Mouse (Mus musculus) hindbrain, embryonic 16.5 days (tissue): Measurements from ENCODE around the gene Usp34. TPM values are rescaled to one million over a fixed set of nuclear protein-coding genes. Genes with fewer than 3 reads are reported as not detected.
A peak's percentile ranks its signal among the peaks of the same experiment; 100 is the strongest.

ENCODE experiments used
- ATAC-seq: fragments of 200-750 bp; cut with Nextera tagmentation; 2 replicates; pipeline ENCODE4 v1.8.0; 2017; ENCODE audit warnings: moderate TSS enrichment, moderate library complexity
- H3K27ac ChIP-seq: fragments of 300-500 bp; sonication (generic); 2 replicates; pipeline ENCODE4 v1.5.1; 2014; ENCODE audit warnings: low read depth, mild to moderate bottlenecking, control low read depth, low read length, moderate library complexity
- H3K27me3 ChIP-seq: fragments of 300-500 bp; sonication (generic); replicated peaks from 2 replicates; pipeline ENCODE4 v1.6.1; 2014; ENCODE audit warnings: low read length; ENCODE audit not compliant: control insufficient read depth, insufficient read depth
- H3K36me3 ChIP-seq: fragments of 300-500 bp; sonication (generic); 2 replicates; pipeline ENCODE4 v1.6.1; 2014; ENCODE audit warnings: mild to moderate bottlenecking, low read length, moderate library complexity, mixed read lengths; ENCODE audit not compliant: control insufficient read depth, insufficient read depth
- H3K4me1 ChIP-seq: fragments of 300-500 bp; sonication (generic); 2 replicates; pipeline ENCODE4 v1.6.1; 2014; ENCODE audit warnings: low read depth, low read length; ENCODE audit not compliant: control insufficient read depth, insufficient read depth
- H3K4me2 ChIP-seq: fragments of 300-500 bp; sonication (generic); 2 replicates; pipeline ENCODE4 v1.6.1; 2014; ENCODE audit warnings: mild to moderate bottlenecking, low read length, control low read depth, moderate library complexity
- H3K4me3 ChIP-seq: fragments of 300-500 bp; sonication (generic); 2 replicates; pipeline ENCODE4 v1.5.1; 2014; ENCODE audit warnings: mild to moderate bottlenecking, low read length, control low read depth, moderate library complexity
- H3K9ac ChIP-seq: fragments of 300-500 bp; sonication (generic); 2 replicates; pipeline ENCODE4 v1.6.1; 2014; ENCODE audit warnings: low read depth, mild to moderate bottlenecking, control low read depth, low read length, moderate library complexity
- H3K9me3 ChIP-seq: fragments of 300-500 bp; sonication (generic); 2 replicates; pipeline ENCODE4 v1.6.1; 2014; ENCODE audit warnings: mild to moderate bottlenecking, low read length, moderate library complexity; ENCODE audit not compliant: control insufficient read depth
- WGBS: fragments of 180-500 bp; shearing (Covaris S2); extraction: QIAGEN DNeasy Blood & Tissue Kit; methylation state at CpG from one replicate; pipeline ENCODE4 v1.1.7; 2014; 5-methylcytosine and 5-hydroxymethylcytosine counted together
- polyA plus RNA-seq: library from polyadenylated mRNA; unstranded; fragments of >200 nt; fragmentation: Nextera tagmentation; extraction: Ambion mirVana; gene quantifications from 2 replicates; pipeline ENCODE4 v1.2.1, GENCODE M21; 2015

Usp34 gene
- 26.3 and 27.1 TPM in 2 replicates for polyA plus RNA-seq

DNA sequence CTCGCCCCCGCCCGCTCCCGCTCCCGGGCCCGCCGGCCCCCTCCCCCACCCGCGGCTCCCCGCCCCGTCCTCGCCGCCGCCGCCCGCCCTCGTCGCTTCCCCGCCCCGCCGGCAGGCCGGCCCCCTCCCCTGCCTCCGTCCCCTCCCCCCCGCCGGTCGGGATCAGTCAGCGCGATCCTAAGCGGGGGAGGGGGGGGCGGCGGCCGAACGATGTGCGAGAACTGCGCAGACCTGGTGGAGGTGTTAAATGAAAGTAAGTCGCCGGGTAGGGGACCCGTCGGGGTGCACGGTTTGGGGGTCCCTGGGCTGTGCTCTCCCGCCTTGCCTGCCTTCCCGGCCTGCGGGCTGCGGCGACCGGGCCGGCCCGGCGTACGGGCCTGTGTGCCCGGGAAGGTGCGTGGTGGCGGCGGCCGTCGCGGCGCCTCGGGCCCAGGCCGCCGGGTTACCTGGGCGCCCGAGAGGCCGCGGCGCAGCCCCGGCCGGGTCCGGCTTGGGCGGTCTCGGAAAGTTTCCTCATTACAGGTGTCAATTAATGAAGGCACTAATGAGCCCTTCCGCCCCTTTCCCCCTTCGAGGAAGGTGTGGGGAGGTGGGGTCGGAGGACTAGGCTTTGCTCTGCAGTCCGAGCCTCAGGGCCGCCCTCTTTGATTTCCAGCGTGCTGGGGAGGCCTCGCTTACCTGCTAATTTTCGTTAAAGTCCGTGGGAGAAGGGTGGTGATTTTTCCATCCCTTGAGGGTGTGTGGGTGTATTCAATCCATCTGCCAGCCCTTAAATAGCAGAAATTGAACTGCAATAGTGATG lies at the start of gene Usp34:
TSS of gene Usp34 (plus strand) at position 132 of the 802 bp plus-strand sequence.
- under 1% methylated on average over 45 of the region's 80 CpGs for WGBS

DNA sequence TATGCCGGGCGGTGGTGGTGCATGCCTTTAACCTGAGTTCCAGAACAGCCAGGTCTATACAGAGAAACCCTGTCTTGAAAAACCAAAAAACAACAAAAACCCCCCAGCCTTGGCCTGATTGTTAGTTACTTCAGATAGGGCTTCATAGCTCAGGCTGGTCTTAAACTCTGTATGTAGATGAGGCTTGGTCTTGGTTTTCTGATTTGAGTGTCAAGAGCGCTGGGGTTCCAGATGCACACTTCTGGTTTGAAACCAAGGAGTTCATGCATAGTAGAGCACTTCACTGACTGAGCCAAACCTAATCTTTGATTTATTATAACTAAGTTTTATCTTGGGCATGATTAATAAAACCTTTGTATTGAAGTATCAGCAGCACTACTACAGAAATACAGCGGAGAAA lies 47.6 kb upstream of the Usp34 start:
- Histone ChIP-seq H3K9me3 (no peaks in the 10 kb centered on the region), H3K4me3 (no peak overlapping the region), H3K36me3 (peaks cover 2% of the 10 kb centered on the region; the same call in 1 of the 2 replicates), H3K4me2 (no peak overlapping the region), H3K9ac (no peak overlapping the region), H3K27ac (no peak overlapping the region), H3K27me3 (no peaks in the 10 kb centered on the region), H3K4me1 (peaks cover 7% of the 10 kb centered on the region)
- ATAC-seq = no peak
- WGBS = 90% methylated on average over 4 of the region's 4 CpGs

More for the DNA sequence above, at the start of gene Usp34:
- H3K9me3 ChIP-seq = no peaks in the 10 kb centered on the region
- peak within 1 kb of the TSS; percentile 95 for H3K4me3 ChIP-seq
- peak within 1 kb of the TSS; percentile 65 for H3K4me2 ChIP-seq
- H3K27me3 ChIP-seq = no peaks in the 10 kb centered on the region
- H3K4me1 ChIP-seq = peaks cover 9% of the 10 kb centered on the region
- peak within 1 kb of the TSS; percentile 95 for H3K27ac ChIP-seq
- no peaks in the 10 kb centered on the region for H3K36me3 ChIP-seq
- peak; percentile 48; the same call in 1 of the 2 replicates for ATAC-seq
- peak within 1 kb of the TSS; percentile 98 for H3K9ac ChIP-seq

DNA sequence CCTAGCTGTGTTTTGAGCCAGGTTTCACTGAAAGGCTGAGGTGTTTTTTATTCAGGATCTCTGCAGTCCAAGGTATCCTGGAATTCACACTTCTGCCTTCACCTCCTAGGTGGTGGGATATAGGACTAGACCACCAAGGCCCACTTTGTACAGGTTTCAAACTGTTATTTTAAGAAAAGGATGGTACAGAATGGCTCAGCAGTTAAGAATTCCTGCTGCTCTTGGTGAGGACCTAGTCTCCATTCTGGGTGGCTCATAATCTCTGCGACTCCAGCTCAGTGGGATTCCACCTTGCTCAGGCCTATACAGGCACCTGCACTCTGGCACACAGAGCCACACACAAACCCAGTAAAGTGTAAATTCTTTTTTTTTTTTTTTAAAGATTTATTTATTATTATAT lies 47.2 kb upstream of the Usp34 start:
- Histone ChIP-seq H3K36me3 (peaks cover 2% of the 10 kb centered on the region; the same call in 1 of the 2 replicates), H3K9me3 (no peaks in the 10 kb centered on the region), H3K9ac (no peak overlapping the region), H3K4me2 (no peak overlapping the region), H3K27me3 (no peaks in the 10 kb centered on the region), H3K4me1 (peaks cover 7% of the 10 kb centered on the region), H3K27ac (no peak overlapping the region), H3K4me3 (no peak overlapping the region)
- ATAC-seq = no peak
- 61% methylated on average over 1 of the region's 1 CpGs for WGBS

DNA sequence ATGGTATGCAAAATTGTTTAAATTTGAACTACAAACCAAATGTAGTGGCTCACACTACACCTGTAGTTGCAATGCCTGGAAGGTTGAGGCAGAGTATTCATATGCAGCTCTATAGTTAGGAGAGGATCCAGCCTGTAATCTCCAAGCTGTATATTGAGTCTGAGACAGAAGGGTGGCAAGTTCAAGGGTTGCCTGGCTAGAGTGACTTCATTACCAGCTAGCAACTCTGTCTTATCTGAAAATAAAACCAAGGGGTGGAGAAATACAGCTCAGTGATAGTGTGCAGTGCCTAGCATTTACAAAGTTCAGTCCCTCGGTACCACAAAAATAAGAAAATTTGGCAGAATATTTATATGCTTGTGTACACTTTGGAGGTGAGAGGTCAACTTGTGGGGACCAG lies 46.5 kb upstream of the Usp34 start:
- H3K4me2 ChIP-seq = no peak overlapping the region
- WGBS = 100% methylated on average over 1 of the region's 1 CpGs
- no peak for ATAC-seq

DNA sequence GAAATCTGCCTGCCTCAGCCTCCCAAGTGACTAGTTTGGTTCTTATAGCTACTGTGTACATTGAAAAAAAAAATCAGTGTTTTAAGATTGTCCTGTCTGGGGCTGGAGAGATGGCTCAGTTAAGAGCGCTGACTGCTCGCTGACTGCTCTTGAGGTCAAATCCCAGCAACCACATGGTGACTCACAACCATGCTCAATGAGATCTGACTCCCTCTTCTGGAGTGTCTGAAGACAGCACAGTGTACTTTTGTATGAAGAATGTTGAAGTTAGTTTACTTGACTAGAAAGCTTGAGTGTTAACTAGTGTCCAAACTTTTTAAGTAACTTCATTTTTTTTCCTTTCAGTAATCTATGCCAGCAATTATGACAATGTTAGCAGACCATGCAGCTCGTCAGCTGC lies 45.2 kb upstream of the Usp34 start:
- peaks cover 2% of the 10 kb centered on the region; the same call in 1 of the 2 replicates for H3K36me3 ChIP-seq
- no peak for ATAC-seq
- H3K4me2 ChIP-seq = no peak overlapping the region
- H3K4me3 ChIP-seq = no peak overlapping the region
- no peak overlapping the region for H3K27ac ChIP-seq
- WGBS = 76% methylated on average over 3 of the region's 3 CpGs
- H3K27me3 ChIP-seq = no peaks in the 10 kb centered on the region
- H3K4me1 ChIP-seq = peaks cover 7% of the 10 kb centered on the region
- no peaks in the 10 kb centered on the region for H3K9me3 ChIP-seq
- no peak overlapping the region for H3K9ac ChIP-seq

More for the DNA sequence above, 46.5 kb upstream of the Usp34 start:
- Histone ChIP-seq H3K4me3 (no peak overlapping the region), H3K27me3 (no peaks in the 10 kb centered on the region), H3K27ac (no peak overlapping the region), H3K9me3 (no peaks in the 10 kb centered on the region), H3K9ac (no peak overlapping the region), H3K4me1 (peaks cover 7% of the 10 kb centered on the region), H3K36me3 (peaks cover 2% of the 10 kb centered on the region; the same call in 1 of the 2 replicates)

DNA sequence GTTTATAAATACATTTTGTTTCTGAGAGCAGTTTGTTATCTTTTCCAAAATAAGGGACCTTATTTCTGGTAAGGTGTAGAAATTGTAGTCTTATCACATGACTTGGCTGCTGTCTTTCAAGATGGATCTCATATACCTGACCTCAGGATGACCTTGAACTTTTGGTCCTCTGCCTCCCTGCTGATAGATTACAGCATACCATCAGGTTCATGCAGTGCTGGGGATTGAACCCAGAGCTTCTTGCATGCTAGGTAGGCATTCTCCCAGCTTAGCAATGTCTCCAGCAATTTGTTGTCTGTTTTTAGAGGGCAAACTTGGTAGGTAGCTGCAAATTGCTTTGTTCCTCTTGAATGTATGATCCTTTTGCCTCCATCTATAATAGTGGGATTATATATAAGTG lies 41.7 kb upstream of the Usp34 start:
- no peaks in the 10 kb centered on the region for H3K9me3 ChIP-seq
- H3K4me3 ChIP-seq = no peak overlapping the region
- peaks cover 4% of the 10 kb centered on the region for H3K36me3 ChIP-seq
- no peak overlapping the region for H3K4me2 ChIP-seq
- no peak overlapping the region for H3K27ac ChIP-seq
- no peak for ATAC-seq
- no peaks in the 10 kb centered on the region for H3K4me1 ChIP-seq
- H3K9ac ChIP-seq = no peak overlapping the region
- H3K27me3 ChIP-seq = no peaks in the 10 kb centered on the region

DNA sequence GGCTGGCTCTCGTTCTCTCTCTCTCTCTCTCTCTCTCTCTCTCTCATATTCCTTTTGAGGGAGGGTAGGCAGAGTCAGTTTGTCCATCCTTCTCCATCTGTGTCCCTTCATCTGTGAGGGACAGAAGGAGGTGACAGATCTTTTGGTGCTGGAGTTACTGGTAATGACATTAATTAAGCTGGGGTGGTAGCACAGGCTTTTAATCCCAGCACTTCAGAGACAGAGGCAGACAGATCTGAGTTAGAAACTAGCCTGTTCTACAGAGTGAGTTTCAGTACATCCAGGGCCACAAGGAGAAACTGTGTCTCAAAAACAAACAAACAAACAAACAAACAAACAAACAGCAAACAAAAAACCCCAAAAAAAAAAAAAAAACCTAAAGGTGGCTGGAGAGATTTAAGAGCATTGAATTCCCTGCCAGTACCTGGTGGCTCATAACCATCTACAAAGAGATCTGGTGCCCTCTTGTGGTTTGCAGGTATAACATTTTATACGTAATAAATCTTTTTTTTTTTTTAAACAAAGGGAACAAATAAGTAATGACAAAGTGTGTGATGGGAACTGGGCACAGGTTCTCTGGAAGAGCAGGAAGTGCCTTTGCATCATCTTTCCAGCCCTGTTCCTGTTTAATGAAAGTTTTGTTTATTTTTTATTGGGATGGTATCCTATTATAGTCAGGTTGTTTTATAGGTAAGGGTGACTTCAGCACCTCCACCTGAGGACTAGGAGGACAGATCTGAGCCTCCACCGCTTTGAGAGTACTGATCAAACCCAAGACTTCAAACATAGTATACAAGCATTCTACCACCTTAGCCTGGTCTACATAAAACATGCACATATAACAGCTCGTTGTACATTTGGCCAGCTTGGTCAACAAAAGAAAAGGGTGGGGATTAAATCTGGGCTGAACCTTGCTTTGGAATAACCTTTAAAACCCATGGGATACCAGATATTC lies 34.6 kb upstream of the Usp34 start:
- no peak overlapping the region for H3K4me2 ChIP-seq
- no peak overlapping the region for H3K27ac ChIP-seq
- H3K36me3 ChIP-seq = peaks cover 26% of the 10 kb centered on the region
- no peaks in the 10 kb centered on the region for H3K27me3 ChIP-seq
- 71% methylated on average over 4 of the region's 4 CpGs for WGBS
- no peak overlapping the region for H3K9ac ChIP-seq
- H3K4me3 ChIP-seq = no peak overlapping the region
- ATAC-seq = 0 out of 2 replicates have a peak, but pooled peaks have one; percentile 51
- H3K4me1 ChIP-seq = no peaks in the 10 kb centered on the region
- no peaks in the 10 kb centered on the region for H3K9me3 ChIP-seq

DNA sequence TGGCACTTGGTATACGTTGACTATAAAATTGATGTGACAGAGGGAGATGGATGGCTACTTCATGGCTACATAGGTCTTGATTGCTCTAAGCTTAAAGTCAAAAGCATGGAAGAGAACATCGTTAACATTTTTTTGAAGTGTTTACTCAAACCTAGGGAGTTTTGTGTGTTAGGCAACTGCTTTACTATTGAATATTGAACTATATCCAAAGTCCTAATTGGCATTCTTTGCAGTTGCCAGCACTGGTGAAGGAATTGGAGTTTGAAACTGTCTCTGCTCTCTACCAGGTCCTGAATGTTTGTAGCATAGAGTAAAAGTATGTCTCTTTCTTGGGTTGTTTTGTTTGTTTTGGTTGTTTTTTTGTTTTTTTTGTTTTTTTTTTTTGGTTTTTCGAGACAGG lies 30.9 kb upstream of the Usp34 start:
- Histone ChIP-seq H3K4me2 (no peak overlapping the region), H3K27ac (no peak overlapping the region), H3K9ac (no peak overlapping the region), H3K9me3 (no peaks in the 10 kb centered on the region), H3K27me3 (no peaks in the 10 kb centered on the region), H3K36me3 (peaks cover 33% of the 10 kb centered on the region), H3K4me1 (no peaks in the 10 kb centered on the region), H3K4me3 (no peak overlapping the region)
- ATAC-seq = no peak
- WGBS = 80% methylated on average over 3 of the region's 3 CpGs

DNA sequence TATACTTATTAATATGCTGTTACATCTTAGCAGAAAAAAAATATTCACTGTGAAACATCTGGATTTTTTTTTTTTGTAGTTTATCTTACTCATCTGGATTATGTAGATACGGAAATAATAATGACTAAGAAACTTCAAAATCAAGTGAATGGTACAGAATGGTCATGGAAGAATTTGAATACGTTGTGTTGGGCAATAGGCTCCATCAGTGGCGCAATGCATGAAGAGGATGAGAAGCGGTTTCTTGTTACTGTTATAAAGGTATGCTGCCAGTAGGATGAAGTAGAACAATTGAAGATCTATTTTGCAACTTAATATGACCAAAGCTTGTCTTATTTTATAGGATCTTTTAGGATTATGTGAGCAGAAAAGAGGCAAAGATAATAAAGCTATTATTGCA lies 22.2 kb upstream of the Usp34 start:
- Histone ChIP-seq H3K27ac (no peak overlapping the region), H3K36me3 (peaks cover 42% of the 10 kb centered on the region), H3K4me3 (no peak overlapping the region), H3K27me3 (no peaks in the 10 kb centered on the region), H3K9me3 (no peaks in the 10 kb centered on the region), H3K9ac (no peak overlapping the region), H3K4me2 (no peak overlapping the region), H3K4me1 (no peaks in the 10 kb centered on the region)
- 95% methylated on average over 4 of the region's 4 CpGs for WGBS
- no peak for ATAC-seq
